24 mouse cellular contexts compared by ENCODE assay signal in the genomic region with DNA sequence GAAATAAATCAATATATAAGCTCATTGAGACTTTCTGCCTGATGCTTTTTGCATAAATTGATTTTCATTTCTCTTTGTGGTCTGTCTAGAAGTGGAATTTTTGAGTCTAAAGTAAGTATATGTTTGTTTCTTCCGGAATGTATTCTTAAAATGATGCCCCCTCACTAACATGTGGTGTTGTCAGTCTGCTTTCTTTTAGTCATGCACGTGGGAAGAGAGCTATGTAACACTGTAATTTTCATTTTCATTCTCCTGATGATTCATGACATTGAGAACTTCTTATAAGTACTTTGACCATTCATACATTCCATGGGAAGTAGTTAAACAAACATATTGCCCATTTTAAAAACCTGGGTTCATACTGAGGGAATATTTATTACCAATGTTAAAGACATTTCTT.
A peak's percentile ranks its signal among the peaks of the same experiment; 100 is the strongest.
DNase-seq lines count a peak whose midpoint lies in the region; ATAC-seq lines count a peak whose summit lies in the region.
"Had no signal": no experiment of that assay in that cellular context is flagged by ENCODE, and none has a peak within 500 bp of the region (broad histone marks: within the 10 kb centered on the region; RNA-seq: fewer than 3 reads in every experiment).

No protein-coding gene starts in this region.

- no peaks in the 10 kb centered on the region for H3K4me1 ChIP-seq in embryonic facial prominence, embryonic 14.5 days (ENCODE audit: control insufficient read depth, insufficient read depth, low read length)
- no peaks in the 10 kb centered on the region for H3K4me1 ChIP-seq in embryonic facial prominence, embryonic 10.5 days
- no peaks in the 10 kb centered on the region for H3K4me1 ChIP-seq in hindbrain, embryonic 10.5 days (replicated peaks)

- peak; percentile 3 for DNase-seq in embryonic facial prominence, embryonic 14.5 days (ENCODE audit: low spot score)
- DNase-seq in embryonic facial prominence, embryonic 10.5 days (ENCODE audit: low spot score): no peak
- no peak for DNase-seq in frontal cortex, postnatal 14 days (ENCODE audit: low spot score in 2 of 2)
- peak; percentile 31 for DNase-seq in brain, adult 2 months (ENCODE audit: low read depth, low spot score)
- DNase-seq in telencephalon, adult 2 months (ENCODE audit: low read depth, low spot score): peak; percentile 23
- DNase-seq in c-Kit-positive CD71-positive TER-119-positive erythroid progenitor cells, embryonic 14.5 days (ENCODE audit: low spot score): no peak
- DNase-seq in hindbrain, embryonic 10.5 days (ENCODE audit: low spot score): no peak
- DNase-seq: adrenal gland, adult 2 months; adrenal gland, adult 8-10 months; adrenal gland, postnatal 10 days; adrenal gland, postnatal 14 days; adrenal gland, postnatal 25 days; adrenal gland, postnatal 36 days; B cell, adult 2 months; cerebellum, adult 11 months; cerebellum, adult 11-12 months; cerebellum, adult 18-20 months; cerebellum, adult 2 months had no signal

- no peaks in the 10 kb centered on the region for H3K36me3 ChIP-seq in embryonic facial prominence, embryonic 14.5 days (ENCODE audit: control insufficient read depth, insufficient read depth, low read length)
- no peaks in the 10 kb centered on the region for H3K36me3 ChIP-seq in embryonic facial prominence, embryonic 10.5 days (replicated peaks)
- no peaks in the 10 kb centered on the region for H3K36me3 ChIP-seq in hindbrain, embryonic 10.5 days
- H3K36me3 ChIP-seq: G1E had no signal

- no peak overlapping the region for H3K9ac ChIP-seq in embryonic facial prominence, embryonic 14.5 days (ENCODE audit: low read depth, low read length)

- WGBS in embryonic facial prominence, embryonic 14.5 days: 57% methylated on average over 2 of the region's 2 CpGs
- 78% methylated on average over 2 of the region's 2 CpGs for WGBS in embryonic facial prominence, embryonic 10.5 days
- 77% methylated on average over 2 of the region's 2 CpGs for WGBS in hindbrain, embryonic 10.5 days

- no peak overlapping the region for H3K4me3 ChIP-seq in embryonic facial prominence, embryonic 14.5 days (ENCODE audit: low read depth, low read length)
- no peak overlapping the region for H3K4me3 ChIP-seq in embryonic facial prominence, embryonic 10.5 days
- H3K4me3 ChIP-seq in hindbrain, embryonic 10.5 days: no peak overlapping the region

- no peak overlapping the region for H3K27ac ChIP-seq in embryonic facial prominence, embryonic 14.5 days (replicated peaks; ENCODE audit: low read depth, low read length)
- H3K27ac ChIP-seq in embryonic facial prominence, embryonic 10.5 days (replicated peaks): no peak overlapping the region
- no peak overlapping the region for H3K27ac ChIP-seq in hindbrain, embryonic 10.5 days

- H3K9me3 ChIP-seq in embryonic facial prominence, embryonic 14.5 days (ENCODE audit: control insufficient read depth, low read length): no peaks in the 10 kb centered on the region
- no peaks in the 10 kb centered on the region for H3K9me3 ChIP-seq in embryonic facial prominence, embryonic 10.5 days
- no peaks in the 10 kb centered on the region for H3K9me3 ChIP-seq in hindbrain, embryonic 10.5 days
- H3K9me3 ChIP-seq: G1E had no signal

- ATAC-seq in embryonic facial prominence, embryonic 14.5 days (ENCODE audit: low read depth): no peak
- ATAC-seq in frontal cortex, adult (ENCODE audit: low TSS enrichment): peak; percentile 70
- ATAC-seq: activated CD4-positive, CD25-positive, alpha-beta regulatory T cell, adult 4 months; CD4-positive, CD25-positive, alpha-beta regulatory T cell, adult 4 months; Patski had no signal

- H3K27me3 ChIP-seq in embryonic facial prominence, embryonic 14.5 days (replicated peaks; ENCODE audit: control insufficient read depth, insufficient read depth, low read length): no peaks in the 10 kb centered on the region
- H3K27me3 ChIP-seq in embryonic facial prominence, embryonic 10.5 days (replicated peaks; ENCODE audit: low read depth, poor library complexity, severe bottlenecking): no peaks in the 10 kb centered on the region
- no peaks in the 10 kb centered on the region for H3K27me3 ChIP-seq in hindbrain, embryonic 10.5 days (ENCODE audit: insufficient read depth, poor library complexity, severe bottlenecking)
- H3K27me3 ChIP-seq: CH12.LX, Patski had no signal

- no peak overlapping the region for H3K4me2 ChIP-seq in embryonic facial prominence, embryonic 14.5 days (ENCODE audit: low read depth, low read length)

Comparison
In these comparisons a context has a peak if more than half of its experiments do, and no peak if none do; other contexts are left out.
1. DNase-seq: peak in embryonic facial prominence, embryonic 14.5 days (single experiment), brain, adult 2 months (single experiment) and telencephalon, adult 2 months (single experiment); none in embryonic facial prominence, embryonic 10.5 days (single experiment), frontal cortex, postnatal 14 days (0 of 2), c-Kit-positive CD71-positive TER-119-positive erythroid progenitor cells, embryonic 14.5 days (single experiment) and hindbrain, embryonic 10.5 days (single experiment).